Mouse (Mus musculus): ENCODE data around the gene Rflnb. TPM values are rescaled to one million over a fixed set of nuclear protein-coding genes. Genes with fewer than 3 reads are reported as not detected.
"Not testable (repeated sequence)": the region's sequence is repeated elsewhere in the genome, so short reads cannot be mapped to it uniquely, and the experiment has no call there.

Rflnb gene
- polyA plus RNA-seq, 1 experiment from 2014 or later = 7.5 TPM

- WGBS = 87% methylated on average over 6 of the region's 6 CpGs
- ATAC-seq (ENCODE audit: low FRiP score) = no peak
- H3K27ac ChIP-seq = no peak overlapping the region
- H3K4me1 ChIP-seq (replicated peaks) = no peaks in the 10 kb centered on the region; the same call in 1 of the 2 replicates
- no peak overlapping the region for H3K9ac ChIP-seq
- no peak overlapping the region for H3K4me2 ChIP-seq
- no peaks in the 10 kb centered on the region for H3K36me3 ChIP-seq
- H3K4me3 ChIP-seq = no peak overlapping the region
- no peaks in the 10 kb centered on the region for H3K9me3 ChIP-seq
- peaks cover 9% of the 10 kb centered on the region; the same call in 1 of the 2 replicates for H3K27me3 ChIP-seq
Observed at GRCm38 (mm10) chr11:76033359-76033758, 5.8 kb upstream of the Rflnb start.

DNA sequence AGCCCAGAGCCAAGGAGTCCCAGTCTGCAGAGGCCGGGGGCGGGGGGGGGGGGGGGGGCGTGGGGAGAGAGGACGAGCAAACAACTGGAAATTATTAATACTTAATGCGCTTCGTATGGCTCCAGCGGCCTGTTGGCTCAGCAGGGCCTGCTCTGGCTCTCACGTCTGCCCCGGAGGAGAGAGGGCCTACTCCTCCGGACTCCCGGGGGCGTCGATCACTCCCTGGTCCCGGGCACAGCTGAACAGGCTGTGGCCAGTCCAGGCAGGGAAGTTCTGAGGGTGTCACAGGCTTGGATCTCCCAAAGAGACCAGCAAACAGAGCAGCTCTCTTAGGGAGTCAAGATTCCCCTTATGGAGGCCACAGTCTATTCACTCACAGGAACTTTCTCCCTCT lies 487 bp upstream of the Rflnb start:
- H3K27me3 ChIP-seq = peaks cover 19% of the 10 kb centered on the region
- no peaks in the 10 kb centered on the region for H3K36me3 ChIP-seq
- peak overlapping the region; percentile 74 for H3K9ac ChIP-seq
- H3K4me2 ChIP-seq = peak overlapping the region; percentile 91
- H3K4me1 ChIP-seq (replicated peaks) = peaks cover 21% of the 10 kb centered on the region
- H3K4me3 ChIP-seq = peak overlapping the region; percentile 58
- no peak overlapping the region for H3K27ac ChIP-seq
- ATAC-seq (ENCODE audit: low FRiP score) = peak; percentile 50
- H3K9me3 ChIP-seq = no peaks in the 10 kb centered on the region
- WGBS = 5% methylated on average over 10 of the region's 14 CpGs

DNA sequence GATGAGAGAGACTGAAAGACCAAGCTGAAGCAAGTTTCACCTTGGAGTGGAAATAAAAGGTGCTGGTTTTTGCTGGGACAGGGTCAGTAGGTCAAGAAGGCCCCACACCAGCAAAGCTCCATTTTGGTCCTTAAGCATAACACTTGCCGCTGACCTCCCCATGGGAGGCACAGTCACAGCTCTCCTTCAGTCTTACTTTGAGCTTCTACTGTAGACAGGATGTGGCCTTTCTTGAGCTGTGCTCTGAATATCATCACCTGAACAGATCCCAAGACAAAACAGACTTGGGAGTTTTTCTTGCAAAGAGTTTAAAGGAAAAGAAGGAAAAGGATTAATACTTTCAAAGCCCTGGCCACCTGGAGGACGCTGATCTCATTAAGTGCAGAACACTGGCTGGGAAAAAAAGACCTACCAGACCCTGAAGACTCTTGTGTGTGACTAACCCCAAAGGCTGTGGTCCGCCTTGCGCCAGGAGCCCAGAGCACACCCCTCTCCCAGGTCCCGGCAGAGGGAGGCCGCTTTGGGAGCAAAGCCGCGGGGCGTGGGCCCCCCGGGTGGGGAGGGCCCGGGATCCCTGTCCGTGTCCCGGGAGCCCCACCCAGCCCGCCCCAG lies 949 bp downstream of the Rflnb start:
- no peak for ATAC-seq (ENCODE audit: low FRiP score)
- 6% methylated on average over 14 of the region's 14 CpGs for WGBS

GRCm38 (mm10) chr11:76025080-76025583 lies 2.5 kb downstream of the Rflnb start:
- WGBS = 72% methylated on average over 7 of the region's 7 CpGs
- H3K27me3 ChIP-seq = peaks cover 18% of the 10 kb centered on the region
- no peak overlapping the region for H3K9ac ChIP-seq
- no peak overlapping the region for H3K4me3 ChIP-seq
- ATAC-seq (ENCODE audit: low FRiP score) = no peak
- no peak overlapping the region for H3K27ac ChIP-seq
- no peaks in the 10 kb centered on the region for H3K36me3 ChIP-seq
- H3K4me2 ChIP-seq = no peak overlapping the region
- H3K9me3 ChIP-seq = no peaks in the 10 kb centered on the region
- H3K4me1 ChIP-seq (replicated peaks) = peaks cover 21% of the 10 kb centered on the region

More for the DNA sequence above, 949 bp downstream of the Rflnb start:
- Histone ChIP-seq H3K9ac (peak overlapping the region; percentile 74), H3K4me1 (replicated peaks) (peaks cover 21% of the 10 kb centered on the region), H3K36me3 (no peaks in the 10 kb centered on the region), H3K9me3 (no peaks in the 10 kb centered on the region), H3K4me2 (peak overlapping the region; percentile 91), H3K27me3 (peaks cover 19% of the 10 kb centered on the region), H3K4me3 (peak overlapping the region; percentile 58), H3K27ac (no peak overlapping the region)

GRCm38 (mm10) chr11:76020916-76021315 lies 6.7 kb downstream of the Rflnb start:
- ATAC-seq (ENCODE audit: low FRiP score) = no peak
- peaks cover 4% of the 10 kb centered on the region; the same call in 1 of the 2 replicates for H3K27me3 ChIP-seq
- H3K27ac ChIP-seq = no peak overlapping the region
- no peaks in the 10 kb centered on the region for H3K9me3 ChIP-seq
- H3K4me1 ChIP-seq (replicated peaks) = no peaks in the 10 kb centered on the region
- no peaks in the 10 kb centered on the region for H3K36me3 ChIP-seq
- H3K9ac ChIP-seq = no peak overlapping the region
- no peak overlapping the region for H3K4me2 ChIP-seq
- WGBS = 88% methylated on average over 9 of the region's 9 CpGs
- no peak overlapping the region for H3K4me3 ChIP-seq

- 81% methylated on average over 4 of the region's 4 CpGs for WGBS
Observed at GRCm38 (mm10) chr11:76019879-76020278, 7.7 kb downstream of the Rflnb start.

DNA sequence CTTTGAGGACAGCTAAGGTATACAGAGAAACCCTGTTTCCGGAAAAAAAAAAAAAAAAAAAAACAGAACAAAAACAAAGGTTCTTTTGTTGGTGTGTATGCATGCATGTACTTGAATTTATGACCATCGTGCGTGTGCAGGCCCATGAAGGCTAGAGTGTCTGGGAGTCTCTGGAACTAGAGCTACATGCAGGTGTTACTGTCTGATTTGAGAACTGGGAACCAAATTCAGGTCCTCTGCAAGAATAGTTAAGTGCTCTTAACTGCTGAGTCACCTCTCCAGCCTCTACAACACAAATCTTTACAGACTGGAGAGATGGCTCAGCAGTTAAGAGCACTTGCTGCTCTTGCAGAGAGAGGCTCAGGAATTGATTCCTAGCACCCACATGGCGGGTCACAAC lies 11.8 kb downstream of the Rflnb start:
- H3K27me3 ChIP-seq = no peaks in the 10 kb centered on the region
- no peaks in the 10 kb centered on the region for H3K36me3 ChIP-seq
- no peak overlapping the region for H3K4me2 ChIP-seq
- H3K27ac ChIP-seq = no peak overlapping the region
- no peaks in the 10 kb centered on the region for H3K4me1 ChIP-seq (replicated peaks)
- H3K9ac ChIP-seq = no peak overlapping the region
- WGBS = 85% methylated on average over 4 of the region's 4 CpGs
- H3K4me3 ChIP-seq = no peak overlapping the region
- ATAC-seq (ENCODE audit: low FRiP score) = no peak
- no peaks in the 10 kb centered on the region for H3K9me3 ChIP-seq

More at GRCm38 (mm10) chr11:76019879-76020278, 7.7 kb downstream of the Rflnb start:
- H3K36me3 ChIP-seq = no peaks in the 10 kb centered on the region
- H3K4me1 ChIP-seq (replicated peaks) = no peaks in the 10 kb centered on the region
- no peak overlapping the region for H3K27ac ChIP-seq
- H3K4me2 ChIP-seq = no peak overlapping the region
- ATAC-seq (ENCODE audit: low FRiP score) = no peak
- no peaks in the 10 kb centered on the region for H3K9me3 ChIP-seq
- H3K4me3 ChIP-seq = no peak overlapping the region
- no peak overlapping the region for H3K9ac ChIP-seq
- H3K27me3 ChIP-seq = no peaks in the 10 kb centered on the region

- Histone ChIP-seq H3K9me3 (no peaks in the 10 kb centered on the region), H3K4me2 (no peak overlapping the region), H3K27ac (no peak overlapping the region), H3K4me1 (replicated peaks) (no peaks in the 10 kb centered on the region), H3K27me3 (no peaks in the 10 kb centered on the region), H3K9ac (no peak overlapping the region), H3K36me3 (no peaks in the 10 kb centered on the region), H3K4me3 (no peak overlapping the region)
- 92% methylated on average over 6 of the region's 6 CpGs for WGBS
- no peak for ATAC-seq (ENCODE audit: low FRiP score)
Observed at GRCm38 (mm10) chr11:76015251-76015650, 12.3 kb downstream of the Rflnb start.

- WGBS = 90% methylated on average over 9 of the region's 9 CpGs
- no peak for ATAC-seq (ENCODE audit: low FRiP score)
- Histone ChIP-seq H3K4me3 (no peak overlapping the region), H3K27me3 (no peaks in the 10 kb centered on the region), H3K4me1 (replicated peaks) (no peaks in the 10 kb centered on the region), H3K36me3 (no peaks in the 10 kb centered on the region), H3K9ac (no peak overlapping the region), H3K27ac (no peak overlapping the region), H3K4me2 (no peak overlapping the region), H3K9me3 (no peaks in the 10 kb centered on the region)
Observed at GRCm38 (mm10) chr11:76010838-76011624, 16.6 kb downstream of the Rflnb start.

- no peak overlapping the region for H3K27ac ChIP-seq
- H3K4me1 ChIP-seq (replicated peaks) = no peaks in the 10 kb centered on the region
- no peak overlapping the region for H3K4me3 ChIP-seq
- H3K9me3 ChIP-seq = no peaks in the 10 kb centered on the region
- H3K27me3 ChIP-seq = no peaks in the 10 kb centered on the region
- no peak overlapping the region for H3K4me2 ChIP-seq
- WGBS = 82% methylated on average over 6 of the region's 6 CpGs
- no peak for ATAC-seq (ENCODE audit: low FRiP score)
- no peak overlapping the region for H3K9ac ChIP-seq
- H3K36me3 ChIP-seq = no peaks in the 10 kb centered on the region
Observed at GRCm38 (mm10) chr11:76009101-76009500, 18.5 kb downstream of the Rflnb start.

GRCm38 (mm10) chr11:76008162-76008561 lies 19.4 kb downstream of the Rflnb start:
- WGBS = 84% methylated on average over 2 of the region's 2 CpGs
- ATAC-seq (ENCODE audit: low FRiP score) = no peak
- no peak overlapping the region for H3K4me3 ChIP-seq

DNA sequence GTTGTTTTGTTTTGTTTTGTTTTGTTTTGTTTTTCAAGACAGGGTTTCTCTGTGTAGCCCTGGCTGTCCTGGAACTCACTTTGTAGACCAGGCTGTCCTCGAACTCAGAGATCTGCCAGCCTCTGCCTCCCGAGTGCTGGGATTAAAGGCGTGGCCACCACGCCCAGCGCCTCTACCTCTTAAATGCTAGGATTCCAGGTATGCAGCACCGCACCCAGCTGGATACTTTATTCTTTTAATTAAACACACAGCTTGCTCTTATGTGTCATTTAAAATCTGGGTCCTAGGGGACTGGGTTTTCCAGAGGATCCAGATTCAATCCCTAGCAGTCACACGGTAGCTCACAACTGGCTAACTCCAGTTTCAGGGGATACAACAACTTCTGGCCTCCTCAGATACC lies 23.3 kb downstream of the Rflnb start:
- not testable (repeated sequence) for H3K4me2 ChIP-seq; H3K36me3 ChIP-seq; H3K9ac ChIP-seq; H3K4me3 ChIP-seq; H3K27ac ChIP-seq; H3K9me3 ChIP-seq; H3K4me1 ChIP-seq (replicated peaks); ATAC-seq (ENCODE audit: low FRiP score)
- 93% methylated on average over 7 of the region's 7 CpGs for WGBS
- peaks cover 19% of the 10 kb centered on the region for H3K27me3 ChIP-seq

More at GRCm38 (mm10) chr11:76008162-76008561, 19.4 kb downstream of the Rflnb start:
- Histone ChIP-seq H3K4me2 (no peak overlapping the region), H3K9ac (no peak overlapping the region), H3K9me3 (no peaks in the 10 kb centered on the region), H3K27ac (no peak overlapping the region), H3K27me3 (no peaks in the 10 kb centered on the region), H3K4me1 (replicated peaks) (no peaks in the 10 kb centered on the region), H3K36me3 (no peaks in the 10 kb centered on the region)
